Mouse (Mus musculus) ES-Bruce4 (cell line): ENCODE measurements around the gene Nudt14. TPM values are rescaled to one million over a fixed set of nuclear protein-coding genes. Genes with fewer than 3 reads are reported as not detected.

Source experiments
- H3K27ac ChIP-seq: 2 replicates; pipeline ENCODE4 v1.5.1; 2012; ENCODE audit warnings: low read length, inconsistent platforms; ENCODE audit not compliant: insufficient read depth
- H3K27me3 ChIP-seq: 2 replicates; pipeline ENCODE4 v1.6.1; 2012; ENCODE audit warnings: mild to moderate bottlenecking, low read length, inconsistent platforms; ENCODE audit not compliant: control insufficient read depth, poor library complexity, insufficient read depth, severe bottlenecking
- H3K36me3 ChIP-seq: 2 replicates; pipeline ENCODE4 v1.6.1; 2012; ENCODE audit warnings: inconsistent platforms, mild to moderate bottlenecking, low read length, moderate library complexity; ENCODE audit not compliant: control insufficient read depth, poor library complexity, insufficient read depth, severe bottlenecking
- H3K4me1 ChIP-seq: one replicate; pipeline ENCODE4 v1.8.1; 2011; ENCODE audit warnings: low read length; ENCODE audit not compliant: control insufficient read depth, insufficient read depth
- H3K4me3 ChIP-seq: 2 replicates; pipeline ENCODE4 v1.5.1; 2011; ENCODE audit warnings: low read depth, mild to moderate bottlenecking, low read length
- H3K9ac ChIP-seq: 2 replicates; pipeline ENCODE4 v1.6.1; 2012; ENCODE audit warnings: low read depth, mild to moderate bottlenecking, inconsistent platforms; ENCODE audit not compliant: poor library complexity, severe bottlenecking
- H3K9me3 ChIP-seq: replicated peaks from 2 replicates; pipeline ENCODE4 v1.6.1; 2012; ENCODE audit warnings: mild to moderate bottlenecking, low read length, inconsistent platforms; ENCODE audit not compliant: control insufficient read depth, poor library complexity, insufficient read depth, severe bottlenecking
- CTCF ChIP-seq: IDR thresholded peaks from one replicate; pipeline ENCODE4 v1.8.1; 2011; ENCODE audit warnings: low read depth, low read length
- EP300 ChIP-seq: IDR thresholded peaks from 2 replicates; pipeline ENCODE4 v1.6.1; 2011; ENCODE audit warnings: low read depth, low read length; ENCODE audit not compliant: insufficient read depth
- POLR2A ChIP-seq: IDR thresholded peaks from one replicate; pipeline ENCODE4 v1.8.1; 2011; ENCODE audit warnings: low read length; ENCODE audit not compliant: insufficient read depth
- polyA plus RNA-seq: library from polyadenylated mRNA; stranded (reverse); fragments of >200 nt; gene quantifications from 2 replicates; pipeline ENCODE4 v1.2.4, GENCODE M21; 2011; ENCODE audit warnings: low read depth; ENCODE audit not compliant: missing spikeins, insufficient read depth, insufficient read length

The Nudt14 gene
- polyA plus RNA-seq, 1 experiment, result 48.8 TPM

DNA sequence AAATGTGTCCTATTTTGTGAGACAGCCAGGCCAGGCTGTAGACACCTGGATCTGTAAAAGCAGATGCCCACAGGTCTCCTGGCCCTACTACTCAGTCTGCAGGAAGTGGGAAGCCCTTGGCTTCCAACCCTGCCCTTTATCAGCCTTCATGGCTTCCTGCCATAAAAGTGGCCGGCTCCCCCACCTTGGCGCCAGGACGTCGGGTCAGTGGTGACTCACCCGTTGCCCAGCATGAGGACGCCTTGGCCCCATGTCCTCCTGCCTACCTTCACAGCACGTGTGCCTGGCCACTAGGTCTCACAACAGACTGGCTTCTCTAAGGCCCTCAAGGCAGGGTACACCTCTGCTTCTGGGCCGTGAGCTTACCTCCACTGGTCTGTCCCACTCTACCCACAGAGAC is 10.5 kb upstream of the Nudt14 start:
- Histone ChIP-seq H3K4me1 (peaks cover 2% of the 10 kb centered on the region), H3K9me3 (no peaks in the 10 kb centered on the region), H3K4me3 (no peak overlapping the region), H3K9ac (no peak overlapping the region), H3K36me3 (no peaks in the 10 kb centered on the region), H3K27me3 (no peaks in the 10 kb centered on the region), H3K27ac (no peak overlapping the region)
- TF ChIP-seq CTCF (no peak), EP300 (no peak), POLR2A (no peak)

DNA sequence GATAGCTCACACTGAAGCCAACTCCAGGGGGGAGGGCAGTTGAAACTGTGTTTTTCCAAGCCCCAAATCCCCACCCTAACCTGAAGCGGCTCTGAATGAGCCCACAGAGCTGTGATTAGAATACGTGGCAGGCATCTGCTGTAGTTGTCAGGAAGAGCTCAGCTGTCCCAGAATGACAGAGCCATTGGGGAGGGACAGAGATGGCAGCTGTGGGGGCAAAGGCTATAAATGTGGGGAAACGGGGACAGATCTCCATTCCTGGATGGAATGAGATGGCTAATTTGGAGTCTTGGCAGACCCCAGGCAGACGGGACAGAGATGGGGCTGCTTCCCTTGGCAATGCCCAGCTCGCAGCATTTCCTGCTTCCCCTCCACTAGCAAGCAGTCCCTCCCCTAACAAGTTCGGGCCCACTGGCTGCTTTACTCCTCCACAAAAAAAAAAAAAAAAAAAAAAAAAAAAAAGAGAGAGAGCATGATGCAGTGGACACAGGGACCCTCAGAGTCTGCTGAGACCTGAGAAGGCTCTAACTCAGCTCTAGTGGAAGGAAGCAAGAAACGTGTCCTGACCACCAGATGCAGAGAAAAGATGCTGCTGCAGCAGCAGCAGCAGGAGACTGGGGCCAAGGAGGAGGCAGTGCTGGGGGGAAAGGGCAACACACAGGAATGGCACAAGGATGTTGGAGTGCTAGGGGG is 9.4 kb upstream of the Nudt14 start:
- H3K36me3 ChIP-seq, result no peaks in the 10 kb centered on the region
- H3K27me3 ChIP-seq, result no peaks in the 10 kb centered on the region
- H3K9me3 ChIP-seq, result no peaks in the 10 kb centered on the region
- no peak overlapping the region for H3K9ac ChIP-seq
- H3K27ac ChIP-seq, result no peak overlapping the region
- H3K4me1 ChIP-seq, result peaks cover 2% of the 10 kb centered on the region
- TF ChIP-seq POLR2A (no peak), CTCF (no peak), EP300 (no peak)
- no peak overlapping the region for H3K4me3 ChIP-seq

DNA sequence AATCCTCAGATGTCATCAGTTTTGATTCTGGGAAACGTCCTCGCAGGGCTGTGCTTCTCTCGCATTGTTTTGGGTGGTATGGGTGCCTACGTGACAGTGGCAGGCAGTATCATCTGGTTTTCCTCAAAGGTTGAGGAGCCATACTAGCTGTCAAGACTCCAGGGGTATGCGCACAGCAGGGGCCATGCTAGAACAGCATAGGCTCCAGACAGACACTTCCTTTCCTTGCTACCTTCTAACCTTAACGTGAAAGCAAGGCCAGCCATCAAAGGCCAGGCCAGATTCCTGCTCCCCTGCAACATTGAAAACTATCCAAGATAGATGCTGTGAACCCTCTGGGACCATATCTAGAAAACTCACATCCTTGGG is 8.8 kb upstream of the Nudt14 start:
- no peaks in the 10 kb centered on the region for H3K27me3 ChIP-seq
- no peak overlapping the region for H3K9ac ChIP-seq
- no peaks in the 10 kb centered on the region for H3K36me3 ChIP-seq
- no peak for TF ChIP-seq EP300
- TF ChIP-seq POLR2A, result no peak
- no peak for TF ChIP-seq CTCF
- no peak overlapping the region for H3K27ac ChIP-seq
- peaks cover 2% of the 10 kb centered on the region for H3K4me1 ChIP-seq
- no peaks in the 10 kb centered on the region for H3K9me3 ChIP-seq
- peak overlapping the region; percentile 4; the same call in 1 of the 2 replicates for H3K4me3 ChIP-seq

DNA sequence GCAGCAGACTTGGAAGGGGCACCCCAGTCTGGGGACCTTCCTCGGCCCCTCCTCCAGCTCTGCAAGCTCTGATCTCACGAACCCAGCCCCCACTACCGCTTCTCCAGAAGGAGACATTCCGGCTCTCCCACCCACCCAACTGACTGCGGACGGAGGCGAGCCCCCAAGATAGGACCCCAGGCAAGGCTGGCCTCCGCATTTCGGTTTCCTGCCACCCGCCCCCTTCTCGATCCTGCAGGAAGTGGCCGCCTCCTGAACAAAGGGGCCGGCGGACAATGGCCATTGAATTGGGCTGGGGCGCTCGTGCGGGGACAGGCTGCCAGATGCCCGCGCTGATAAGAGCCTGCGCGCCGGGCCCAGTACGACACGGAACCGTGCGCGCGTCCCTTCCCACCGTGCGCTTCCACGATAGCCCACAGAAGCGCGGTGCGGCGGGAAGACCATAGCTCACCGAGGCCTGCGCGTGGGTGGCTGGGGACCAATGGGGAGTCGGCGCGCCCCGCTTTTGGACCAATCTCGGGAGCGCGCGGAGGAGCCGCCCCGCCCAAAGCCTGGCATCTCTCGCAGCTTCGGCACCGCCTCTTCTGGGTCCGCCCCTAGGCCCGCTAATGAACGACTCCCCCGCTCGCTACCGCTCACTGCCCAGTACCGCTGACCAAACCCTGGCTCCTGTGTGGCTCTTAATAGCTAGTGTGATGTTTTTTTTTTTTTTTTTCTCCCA is 8.3 kb upstream of the Nudt14 start:
- no peak overlapping the region for H3K27ac ChIP-seq
- no peaks in the 10 kb centered on the region for H3K36me3 ChIP-seq
- peaks cover 2% of the 10 kb centered on the region for H3K4me1 ChIP-seq
- peak overlapping the region; percentile 77 for H3K9ac ChIP-seq
- no peaks in the 10 kb centered on the region for H3K9me3 ChIP-seq
- H3K4me3 ChIP-seq, result peak overlapping the region; percentile 81
- no peaks in the 10 kb centered on the region for H3K27me3 ChIP-seq
- TF ChIP-seq POLR2A (no peak), EP300 (no peak), CTCF (no peak)

DNA sequence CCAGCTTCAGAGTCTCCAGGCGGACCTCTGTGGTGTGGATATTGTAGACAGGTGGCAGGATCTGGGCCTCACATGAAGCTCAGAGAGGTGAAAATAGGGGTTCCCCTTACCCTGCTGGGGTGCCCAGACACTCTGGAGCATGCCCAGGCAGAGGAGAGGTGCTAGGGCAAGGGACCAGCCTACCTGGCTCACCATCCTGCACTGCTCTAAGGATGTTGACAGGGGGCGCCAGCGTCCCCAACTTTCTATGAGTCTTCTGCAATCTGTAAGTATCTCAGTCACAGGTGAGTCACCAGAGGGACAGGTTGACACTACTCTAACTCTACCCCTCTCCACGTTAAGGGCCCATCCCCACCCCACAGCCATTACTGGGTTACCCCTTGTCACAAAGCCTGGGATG is 5.4 kb upstream of the Nudt14 start:
- TF ChIP-seq POLR2A (no peak), EP300 (no peak), CTCF (peak; percentile 69)
- no peaks in the 10 kb centered on the region for H3K9me3 ChIP-seq
- H3K27me3 ChIP-seq, result no peaks in the 10 kb centered on the region
- H3K4me3 ChIP-seq, result no peak overlapping the region
- H3K27ac ChIP-seq, result peak overlapping the region; percentile 4; the same call in 1 of the 2 replicates
- H3K36me3 ChIP-seq, result no peaks in the 10 kb centered on the region
- no peak overlapping the region for H3K9ac ChIP-seq
- H3K4me1 ChIP-seq, result peaks cover 2% of the 10 kb centered on the region

DNA sequence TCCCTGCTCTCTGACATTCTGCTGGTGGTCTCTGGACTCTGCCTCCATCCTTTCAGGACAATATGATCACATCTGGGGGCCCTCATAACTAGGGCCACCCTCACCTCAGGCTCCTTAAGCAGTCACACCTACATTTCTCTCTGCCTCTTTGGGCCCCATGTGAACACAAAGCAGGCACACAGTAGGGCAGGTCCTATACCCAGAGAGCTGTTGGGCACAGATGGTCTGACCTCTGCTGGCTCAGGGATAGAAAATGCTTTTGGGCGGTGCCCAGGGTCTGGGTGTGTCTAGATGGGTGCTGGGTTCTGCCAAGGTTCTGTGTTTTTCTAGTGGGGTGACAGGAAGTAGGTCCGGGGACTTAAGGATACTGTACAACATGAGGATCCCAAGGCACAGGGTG is 1.7 kb upstream of the Nudt14 start:
- no peak overlapping the region for H3K9ac ChIP-seq
- no peaks in the 10 kb centered on the region for H3K9me3 ChIP-seq
- H3K27me3 ChIP-seq, result no peaks in the 10 kb centered on the region
- no peak overlapping the region for H3K4me3 ChIP-seq
- no peaks in the 10 kb centered on the region for H3K36me3 ChIP-seq
- H3K4me1 ChIP-seq, result peaks cover 2% of the 10 kb centered on the region
- no peak for TF ChIP-seq EP300
- no peak for TF ChIP-seq POLR2A
- no peak for TF ChIP-seq CTCF
- H3K27ac ChIP-seq, result no peak overlapping the region
